Mouse (Mus musculus): ENCODE results near the gene Chst12. TPM values are rescaled to one million over a fixed set of nuclear protein-coding genes. Genes with fewer than 3 reads are reported as not detected.
"Not testable (repeated sequence)": the region's sequence is repeated elsewhere in the genome, so short reads cannot be mapped to it uniquely, and the experiment has no call there.

Chst12 gene
- polyA plus RNA-seq (2012; rRNA removed), result 20.9 and 22.5 TPM in 2 replicates

DNA sequence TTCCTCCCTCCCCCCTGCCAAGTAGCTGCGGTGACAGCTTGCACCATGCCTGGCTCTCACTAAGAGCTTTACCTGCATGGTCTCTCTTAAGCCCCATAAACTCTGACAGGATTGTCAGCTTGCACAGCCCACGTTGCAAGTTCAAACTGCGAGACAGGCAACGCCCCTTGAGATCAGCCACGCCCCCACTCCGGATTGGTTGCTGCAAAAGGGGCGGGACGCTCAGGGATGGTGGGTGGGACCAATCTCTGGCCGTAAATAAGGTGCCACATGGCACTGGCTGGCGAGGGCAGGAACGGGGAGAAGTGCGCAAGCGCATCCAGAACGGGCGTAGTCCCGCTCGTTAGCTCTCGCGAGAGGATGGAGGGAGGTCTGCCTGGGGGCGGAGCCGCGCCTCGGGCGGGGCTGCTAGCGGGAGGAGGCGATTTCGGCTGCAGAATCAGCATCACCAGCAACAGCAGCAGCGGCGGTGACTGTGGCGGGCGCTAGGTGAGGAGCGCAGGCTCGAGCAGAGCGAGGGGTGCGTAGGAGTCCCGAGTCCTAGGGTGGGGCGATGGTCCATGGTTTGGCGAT is at the start of gene Chst12:
Gene Chst12, plus strand, starts transcription at position 343 of the 573 bp plus-strand sequence.
- Histone ChIP-seq H3K4me1 (ENCODE audit: control insufficient read depth, insufficient read depth, low read length) (peaks cover 26% of the 10 kb centered on the region), H3K27me3 (ENCODE audit: control insufficient read depth, insufficient read depth, low read length) (no peaks in the 10 kb centered on the region), H3K27ac (ENCODE audit: insufficient read depth, low read length) (peak within 1 kb of the TSS; percentile 26; the same call in 1 of the 2 replicates), H3K4me3 (replicated peaks; ENCODE audit: insufficient read depth, low read depth, low read length) (peak within 1 kb of the TSS; percentile 89)
- WGBS, result under 1% methylated on average over 38 of the region's 38 CpGs
- TF ChIP-seq POLR2A (IDR thresholded peaks at IDR 0.05; ENCODE audit: borderline replicate concordance, insufficient read depth, low read length) (peak; percentile 87), CTCF (IDR thresholded peaks at IDR 0.05; ENCODE audit: borderline replicate concordance, insufficient read depth, low read depth, low read length) (no peak)
- DNase-seq, result peak; percentile 99

DNA sequence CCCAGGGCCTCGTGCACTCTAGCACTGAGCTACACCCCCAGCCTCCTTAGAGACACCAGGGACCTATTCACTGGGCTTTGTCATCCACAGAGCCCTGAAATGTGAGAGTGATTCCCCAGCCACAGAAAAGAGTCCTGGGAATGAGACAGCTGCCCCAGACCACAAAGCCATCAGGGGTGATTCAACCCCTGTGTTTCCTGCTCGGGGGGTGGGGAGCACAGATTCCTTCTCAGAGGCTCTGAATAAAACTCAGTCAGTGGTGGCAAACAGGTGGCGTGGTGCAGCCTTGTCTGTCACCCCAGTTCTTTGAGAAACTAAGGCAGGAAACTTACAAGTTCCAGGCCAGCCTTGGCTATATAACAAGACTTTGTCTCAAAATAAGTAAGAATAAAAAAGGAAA is 43.9 kb upstream of the Chst12 start:
- H3K27ac ChIP-seq (ENCODE audit: insufficient read depth, low read length), result no peak overlapping the region
- TF ChIP-seq POLR2A (IDR thresholded peaks at IDR 0.05; ENCODE audit: borderline replicate concordance, insufficient read depth, low read length) (no peak), CTCF (IDR thresholded peaks at IDR 0.05; ENCODE audit: borderline replicate concordance, insufficient read depth, low read depth, low read length) (no peak)
- H3K4me1 ChIP-seq (ENCODE audit: control insufficient read depth, insufficient read depth, low read length), result no peaks in the 10 kb centered on the region; the same call in 1 of the 2 replicates
- no peaks in the 10 kb centered on the region for H3K27me3 ChIP-seq (ENCODE audit: control insufficient read depth, insufficient read depth, low read length)
- no peak overlapping the region for H3K4me3 ChIP-seq (replicated peaks; ENCODE audit: insufficient read depth, low read depth, low read length)
- no peak for DNase-seq
- 81% methylated on average over 3 of the region's 3 CpGs for WGBS

DNA sequence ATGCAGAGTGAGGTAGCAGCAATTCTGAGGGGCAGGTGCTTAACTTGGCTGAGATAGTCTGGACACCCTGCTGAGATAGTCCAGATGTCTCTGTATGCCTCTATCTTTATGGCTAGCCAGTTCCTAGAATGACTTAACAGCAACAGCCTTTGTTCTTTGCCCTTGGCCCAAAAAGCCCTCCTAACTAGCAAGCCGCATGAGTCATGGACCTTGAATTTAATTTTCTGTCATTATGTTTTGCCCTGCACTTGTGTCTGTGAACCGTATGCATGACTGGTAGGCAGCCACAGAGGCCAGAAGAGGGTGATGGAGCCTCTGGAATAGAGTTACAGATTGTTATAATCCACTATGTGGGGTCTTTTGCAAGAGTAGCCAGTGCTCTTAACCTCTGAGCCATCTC is 42.2 kb upstream of the Chst12 start:
- not testable (repeated sequence) for H3K4me1 ChIP-seq (ENCODE audit: control insufficient read depth, insufficient read depth, low read length); H3K27ac ChIP-seq (ENCODE audit: insufficient read depth, low read length); DNase-seq; H3K4me3 ChIP-seq (replicated peaks; ENCODE audit: insufficient read depth, low read depth, low read length); H3K27me3 ChIP-seq (ENCODE audit: control insufficient read depth, insufficient read depth, low read length)
- 61% methylated on average over 2 of the region's 2 CpGs for WGBS

DNA sequence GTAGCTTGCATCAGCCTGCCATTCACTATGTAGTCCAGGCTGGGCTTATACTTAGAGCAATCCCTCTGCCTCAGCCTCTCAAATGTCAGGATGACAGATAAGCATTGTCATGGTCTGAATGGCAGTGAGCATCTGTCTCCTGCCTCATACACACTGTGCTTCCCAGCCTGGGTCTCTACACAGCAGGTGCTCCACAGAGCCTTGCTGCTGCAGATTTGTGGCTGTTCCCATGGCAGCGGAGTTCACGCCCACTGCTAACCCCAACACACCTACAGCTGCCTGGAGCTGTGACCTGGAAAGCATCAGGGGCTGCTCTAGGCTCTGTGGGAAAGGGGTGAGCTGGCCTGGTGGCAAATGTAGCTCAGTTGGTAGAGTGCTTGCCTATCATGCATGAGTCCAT is 40.4 kb upstream of the Chst12 start:
- no peaks in the 10 kb centered on the region for H3K4me1 ChIP-seq (ENCODE audit: control insufficient read depth, insufficient read depth, low read length)

DNA sequence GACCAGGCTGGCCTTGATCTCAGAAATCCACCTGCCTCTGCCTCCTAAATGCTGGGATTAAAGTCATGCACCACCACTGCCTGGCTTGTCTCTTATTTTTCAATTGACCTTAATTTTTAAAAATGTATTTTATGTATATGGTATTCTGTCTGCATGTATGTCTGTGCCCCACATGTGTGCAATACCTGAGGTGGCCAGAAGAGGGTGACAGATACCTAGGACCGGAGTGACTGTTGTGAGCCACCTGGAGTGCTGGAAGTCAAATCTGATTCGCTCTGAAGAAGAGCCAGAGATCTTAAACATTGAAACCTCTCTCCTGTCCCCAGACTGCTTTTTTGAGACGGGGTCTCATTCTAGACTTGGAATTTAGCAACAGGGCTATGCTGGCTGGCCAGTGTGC is 33.0 kb upstream of the Chst12 start:
- H3K27ac ChIP-seq (ENCODE audit: insufficient read depth, low read length), result no peak overlapping the region
- TF ChIP-seq CTCF (IDR thresholded peaks at IDR 0.05; ENCODE audit: borderline replicate concordance, insufficient read depth, low read depth, low read length) (no peak), POLR2A (IDR thresholded peaks at IDR 0.05; ENCODE audit: borderline replicate concordance, insufficient read depth, low read length) (no peak)
- H3K4me1 ChIP-seq (ENCODE audit: control insufficient read depth, insufficient read depth, low read length), result no peaks in the 10 kb centered on the region
- 80% methylated on average over 3 of the region's 3 CpGs for whole genome bisulfite sequencing
- H3K4me3 ChIP-seq (replicated peaks; ENCODE audit: insufficient read depth, low read depth, low read length), result no peak overlapping the region
- H3K27me3 ChIP-seq (ENCODE audit: control insufficient read depth, insufficient read depth, low read length), result no peaks in the 10 kb centered on the region
- DNase-seq, result no peak

More for the DNA sequence above, 40.4 kb upstream of the Chst12 start:
- TF ChIP-seq CTCF (IDR thresholded peaks at IDR 0.05; ENCODE audit: borderline replicate concordance, insufficient read depth, low read depth, low read length) (no peak), POLR2A (IDR thresholded peaks at IDR 0.05; ENCODE audit: borderline replicate concordance, insufficient read depth, low read length) (no peak)
- 85% methylated on average over 2 of the region's 2 CpGs for WGBS
- H3K27me3 ChIP-seq (ENCODE audit: control insufficient read depth, insufficient read depth, low read length), result no peaks in the 10 kb centered on the region
- no peak overlapping the region for H3K4me3 ChIP-seq (replicated peaks; ENCODE audit: insufficient read depth, low read depth, low read length)
- no peak for DNase-seq
- no peak overlapping the region for H3K27ac ChIP-seq (ENCODE audit: insufficient read depth, low read length)

DNA sequence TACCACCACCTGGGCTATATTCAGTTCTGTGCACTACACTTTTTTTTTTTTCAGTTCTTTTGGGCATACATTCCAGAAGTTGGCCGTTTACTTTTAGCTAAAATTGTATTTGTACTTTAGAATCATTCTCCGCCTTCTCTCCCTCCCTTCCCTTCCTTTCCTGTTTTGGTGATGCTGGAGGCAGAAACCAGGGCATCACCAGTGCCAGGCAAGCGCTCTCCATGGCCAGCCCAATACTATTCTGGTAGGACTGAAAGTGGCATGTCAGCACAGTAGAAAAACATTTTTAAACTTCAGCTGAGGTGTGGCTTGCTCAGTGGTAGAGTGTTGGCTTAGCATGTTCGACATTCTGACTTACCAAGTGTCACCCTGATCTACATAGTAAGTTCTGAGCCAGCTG is 23.9 kb upstream of the Chst12 start:
- no peak for DNase-seq
- no peak overlapping the region for H3K27ac ChIP-seq (ENCODE audit: insufficient read depth, low read length)
- H3K4me1 ChIP-seq (ENCODE audit: control insufficient read depth, insufficient read depth, low read length), result no peaks in the 10 kb centered on the region
- no peaks in the 10 kb centered on the region for H3K27me3 ChIP-seq (ENCODE audit: control insufficient read depth, insufficient read depth, low read length)
- no peak overlapping the region for H3K4me3 ChIP-seq (replicated peaks; ENCODE audit: insufficient read depth, low read depth, low read length)
- 72% methylated on average over 4 of the region's 4 CpGs for WGBS
- no peak for TF ChIP-seq CTCF (IDR thresholded peaks at IDR 0.05; ENCODE audit: borderline replicate concordance, insufficient read depth, low read depth, low read length)
- TF ChIP-seq POLR2A (IDR thresholded peaks at IDR 0.05; ENCODE audit: borderline replicate concordance, insufficient read depth, low read length), result no peak

DNA sequence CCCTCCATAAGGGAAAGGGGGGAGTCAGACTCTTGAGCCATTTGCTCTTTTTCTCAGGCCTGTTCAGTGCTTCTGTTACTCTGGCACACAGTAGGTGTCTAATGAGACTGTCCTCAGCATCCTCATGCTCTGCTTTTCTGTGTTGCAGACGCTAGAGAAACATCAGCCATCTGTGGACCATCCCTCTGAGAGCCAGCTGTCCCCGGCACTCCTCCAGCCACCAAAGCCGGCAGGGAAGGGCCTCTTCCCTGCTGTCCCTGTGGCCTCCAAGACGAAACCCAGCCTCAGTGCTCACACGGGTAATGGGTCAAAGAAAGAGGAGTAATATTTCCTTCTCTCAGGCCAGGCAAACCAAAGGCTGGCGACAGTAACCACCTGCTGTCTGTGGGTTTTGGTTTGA is 14.2 kb upstream of the Chst12 start:
- Histone ChIP-seq H3K27me3 (ENCODE audit: control insufficient read depth, insufficient read depth, low read length) (no peaks in the 10 kb centered on the region), H3K27ac (ENCODE audit: insufficient read depth, low read length) (no peak overlapping the region), H3K4me3 (replicated peaks; ENCODE audit: insufficient read depth, low read depth, low read length) (no peak overlapping the region), H3K4me1 (ENCODE audit: control insufficient read depth, insufficient read depth, low read length) (peaks cover 4% of the 10 kb centered on the region; the same call in 1 of the 2 replicates)
- TF ChIP-seq CTCF (IDR thresholded peaks at IDR 0.05; ENCODE audit: borderline replicate concordance, insufficient read depth, low read depth, low read length), result no peak
- WGBS, result 44% methylated on average over 6 of the region's 6 CpGs
- DNase-seq, result no peak

DNA sequence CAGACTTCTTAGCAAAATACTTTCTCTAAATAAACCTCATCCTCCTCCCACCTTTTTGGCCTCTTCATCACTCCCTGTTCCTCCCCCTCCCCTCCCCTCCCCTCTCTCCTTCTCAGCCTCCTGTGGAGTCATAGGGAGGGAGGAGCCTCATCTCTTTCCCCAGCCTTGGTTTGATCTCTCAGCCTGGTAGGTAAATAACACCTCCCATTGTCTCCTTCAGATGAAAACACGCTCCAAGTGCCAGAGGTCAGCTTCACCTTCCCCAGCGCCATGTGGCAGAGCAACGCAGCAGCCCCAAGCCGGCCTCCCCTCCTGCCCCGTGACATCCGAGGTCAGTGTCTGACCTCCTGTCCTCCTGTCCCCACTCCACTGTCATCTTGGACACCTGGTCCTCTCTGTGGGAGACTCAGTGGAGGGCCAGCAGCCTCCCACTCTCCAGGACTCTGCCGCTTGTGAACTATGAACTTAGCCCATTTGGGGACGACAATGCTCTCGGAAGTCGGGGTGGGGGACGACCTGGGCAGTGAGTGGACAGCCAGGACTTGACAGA is 12.6 kb upstream of the Chst12 start:
- DNase-seq, result no peak
- no peaks in the 10 kb centered on the region for H3K27me3 ChIP-seq (ENCODE audit: control insufficient read depth, insufficient read depth, low read length)
- peaks cover 4% of the 10 kb centered on the region; the same call in 1 of the 2 replicates for H3K4me1 ChIP-seq (ENCODE audit: control insufficient read depth, insufficient read depth, low read length)
- TF ChIP-seq POLR2A (IDR thresholded peaks at IDR 0.05; ENCODE audit: borderline replicate concordance, insufficient read depth, low read length) (no peak), CTCF (IDR thresholded peaks at IDR 0.05; ENCODE audit: borderline replicate concordance, insufficient read depth, low read depth, low read length) (no peak)
- H3K27ac ChIP-seq (ENCODE audit: insufficient read depth, low read length), result no peak overlapping the region
- 25% methylated on average over 11 of the region's 11 CpGs for WGBS
- no peak overlapping the region for H3K4me3 ChIP-seq (replicated peaks; ENCODE audit: insufficient read depth, low read depth, low read length)

Data from cerebellum, adult 2 months (tissue).